Mouse (Mus musculus): ENCODE data around the gene Cdk2ap2. TPM values are rescaled to one million over a fixed set of nuclear protein-coding genes. Genes with fewer than 3 reads are reported as not detected.

Cdk2ap2 gene
- polyA plus RNA-seq (2012; rRNA removed) = 51.1 and 56.1 TPM in 2 replicates

DNA sequence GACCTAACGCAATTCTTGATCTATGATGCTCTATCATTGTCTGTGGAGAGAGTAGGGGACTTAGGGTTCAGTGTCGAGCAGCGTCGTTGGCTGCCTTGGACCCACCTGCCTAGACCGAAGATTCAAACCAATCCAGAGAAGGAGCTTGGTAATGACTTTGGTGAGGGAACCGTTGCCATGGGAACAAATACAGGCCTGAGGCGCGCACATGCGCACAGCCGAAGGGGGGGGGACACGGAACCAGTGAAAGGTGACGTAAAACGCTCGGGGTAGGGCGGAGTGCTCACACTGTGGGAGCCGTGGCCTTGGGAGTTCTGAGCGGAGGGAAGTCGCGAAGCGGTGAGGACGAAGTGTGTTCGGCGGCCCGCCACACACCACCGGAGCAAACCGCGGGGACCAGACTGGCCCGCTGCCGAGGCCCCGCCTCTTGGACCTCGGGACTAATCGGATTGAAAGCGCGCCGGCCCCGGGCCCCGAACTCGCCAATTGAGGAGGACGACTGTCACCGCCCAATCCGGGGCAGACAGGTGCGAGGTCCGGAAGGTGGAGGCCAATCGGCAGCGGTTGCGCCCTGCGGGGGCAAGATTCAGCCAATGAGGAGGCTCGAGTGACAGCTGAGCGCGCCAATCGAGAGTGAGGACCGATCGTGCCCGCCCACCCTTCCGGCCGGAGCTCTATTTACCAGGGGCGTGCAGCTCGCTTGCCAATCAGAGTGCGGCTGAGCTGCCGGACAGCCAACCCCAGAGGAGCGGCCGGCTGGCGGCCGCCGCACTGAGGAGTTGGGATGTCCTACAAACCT, at the start of gene Cdk2ap2:
Gene Cdk2ap2, plus strand, starts transcription at position 541 of the 799 bp plus-strand sequence.

GRCm38 (mm10) chr19:4059069-4059740, 37.8 kb upstream of the Cdk2ap2 start, which contains the start of gene Gstp3:
Gene Gstp3 (minus strand): TSS chr19:4059569.

GRCm38 (mm10) chr19:4081394-4081793, 15.6 kb upstream of the Cdk2ap2 start, which contains the start of gene Cabp2:
Gene Cabp2 (plus strand): TSS chr19:4081578.

GRCm38 (mm10) chr19:4099837-4100717, 3.1 kb downstream of the Cdk2ap2 start, which contains the start of gene Pitpnm1:
Gene Pitpnm1 (plus strand): TSS chr19:4099998.

GRCm38 (mm10) chr19:4125741-4126696, 29.0 kb downstream of the Cdk2ap2 start, which contains the start of gene Aip:
Gene Aip (minus strand): TSS chr19:4125858.

GRCm38 (mm10) chr19:4139446-4139845, 42.5 kb downstream of the Cdk2ap2 start, which contains the start of gene Gpr152:
Gene Gpr152 (plus strand): TSS chr19:4139787.

DNA sequence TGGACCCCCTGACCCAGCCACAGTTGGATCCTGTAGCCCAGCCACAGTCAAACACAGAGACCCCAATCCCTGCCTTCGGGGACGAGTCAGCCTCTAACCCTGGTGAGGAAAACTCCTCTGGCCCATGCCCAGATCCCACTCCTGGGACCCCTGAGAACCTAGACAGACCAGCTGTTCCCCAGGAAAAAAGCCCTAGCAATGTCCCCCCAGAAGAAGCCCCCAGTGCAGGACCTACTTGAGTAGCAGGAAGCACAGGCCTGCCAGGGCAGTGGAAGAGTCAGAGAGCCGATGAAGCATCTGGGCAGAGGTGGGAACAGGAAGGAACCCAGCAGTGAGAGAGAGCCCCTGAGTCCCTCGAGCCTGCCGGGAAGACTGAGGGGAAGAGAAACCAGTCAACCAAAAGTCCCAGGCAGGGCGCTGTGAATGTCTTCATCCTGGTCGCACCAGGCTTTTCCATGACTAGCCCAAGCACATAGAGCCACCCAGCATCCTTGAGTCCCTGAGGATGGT, 46.8 kb downstream of the Cdk2ap2 start, which contains the start of gene Cabp4:
Gene Cabp4, minus strand, starts transcription at position 275 of the 510 bp plus-strand sequence.

DNA sequence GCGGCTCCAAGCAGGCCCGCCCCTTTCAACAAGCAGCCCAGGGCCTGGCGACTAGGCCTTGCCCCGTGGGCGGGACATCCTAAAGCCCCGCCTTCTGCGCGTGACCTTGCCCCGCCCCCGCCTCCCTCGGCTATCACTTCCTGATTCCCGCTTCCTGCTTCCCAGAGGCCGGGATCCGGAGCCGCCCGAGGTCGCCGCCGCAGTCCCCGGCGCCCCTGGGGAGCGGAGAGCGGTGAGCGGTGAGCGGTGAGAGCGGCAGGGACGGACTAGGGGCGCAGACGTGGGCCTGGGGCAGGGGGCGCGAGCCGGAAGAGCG, 51.5 kb downstream of the Cdk2ap2 start, which contains the start of gene Coro1b:
Gene Coro1b, plus strand, starts transcription at position 129 of the 316 bp plus-strand sequence.

Other genes with a start within 250 kb of the Cdk2ap2 start
- gene Chka, start 245.4 kb upstream of the Cdk2ap2 start, polyA plus RNA-seq (2012; rRNA removed) = 83.3 and 86.1 TPM in 2 replicates
- gene Tcirg1, start 190.0 kb upstream of the Cdk2ap2 start, polyA plus RNA-seq (2012; rRNA removed) = 48.5 and 61.6 TPM in 2 replicates
- gene Ndufs8, start 184.4 kb upstream of the Cdk2ap2 start, polyA plus RNA-seq (2012; rRNA removed) = 173 and 186 TPM in 2 replicates
- 1.7 and 1.8 TPM in 2 replicates for gene Aldh3b1, start 167.4 kb upstream of the Cdk2ap2 start, polyA plus RNA-seq (2012; rRNA removed)
- gene Unc93b1, start 162.0 kb upstream of the Cdk2ap2 start, polyA plus RNA-seq (2012; rRNA removed) = 14.5 and 15.1 TPM in 2 replicates
- gene Aldh3b3, start 138.5 kb upstream of the Cdk2ap2 start, polyA plus RNA-seq (2012; rRNA removed) = 0.05 TPM in 1 of 2 replicates, not detected in the other
- 0.32 and 1.8 TPM in 2 replicates for gene Aldh3b2, start 124.9 kb upstream of the Cdk2ap2 start, polyA plus RNA-seq (2012; rRNA removed)
- 2.3 and 3.3 TPM in 2 replicates for gene Acy3, start 110.6 kb upstream of the Cdk2ap2 start, polyA plus RNA-seq (2012; rRNA removed)
- gene Tbx10, start 104.4 kb upstream of the Cdk2ap2 start, polyA plus RNA-seq (2012; rRNA removed) = 0.05 and 0.21 TPM in 2 replicates
- gene Nudt8, start 96.6 kb upstream of the Cdk2ap2 start, polyA plus RNA-seq (2012; rRNA removed) = 14.7 and 17.5 TPM in 2 replicates
- 9.0 and 9.6 TPM in 2 replicates for gene Gm49405, start 96.6 kb upstream of the Cdk2ap2 start, polyA plus RNA-seq (2012; rRNA removed)
- gene Doc2g, start 93.9 kb upstream of the Cdk2ap2 start, polyA plus RNA-seq (2012; rRNA removed) = 23.9 and 25.6 TPM in 2 replicates
- 172 and 187 TPM in 2 replicates for gene Ndufv1, start 84.4 kb upstream of the Cdk2ap2 start, polyA plus RNA-seq (2012; rRNA removed)
- 226 and 263 TPM in 2 replicates for gene Gstp1, start 59.2 kb upstream of the Cdk2ap2 start, polyA plus RNA-seq (2012; rRNA removed)
- gene Gstp2, start 51.2 kb upstream of the Cdk2ap2 start, polyA plus RNA-seq (2012; rRNA removed) = 1.2 and 5.2 TPM in 2 replicates
- 0.38 TPM in 1 of 2 replicates, not detected in the other for gene Gstp3, start 37.6 kb upstream of the Cdk2ap2 start, polyA plus RNA-seq (2012; rRNA removed)
- not detected in 2 replicates for gene Cabp2, start 15.6 kb upstream of the Cdk2ap2 start, polyA plus RNA-seq (2012; rRNA removed)
- gene Pitpnm1, start 2.8 kb downstream of the Cdk2ap2 start, polyA plus RNA-seq (2012; rRNA removed) = 112 and 116 TPM in 2 replicates
- 122 and 129 TPM in 2 replicates for gene Aip, start 28.7 kb downstream of the Cdk2ap2 start, polyA plus RNA-seq (2012; rRNA removed)
- gene Gpr152, start 42.6 kb downstream of the Cdk2ap2 start, polyA plus RNA-seq (2012; rRNA removed) = 0.05 and 0.06 TPM in 2 replicates
- gene Cabp4, start 46.9 kb downstream of the Cdk2ap2 start, polyA plus RNA-seq (2012; rRNA removed) = 0.03 and 0.05 TPM in 2 replicates
- gene Coro1b, start 51.4 kb downstream of the Cdk2ap2 start, polyA plus RNA-seq (2012; rRNA removed) = 245 and 266 TPM in 2 replicates
- gene Ptprcap, start 56.4 kb downstream of the Cdk2ap2 start, polyA plus RNA-seq (2012; rRNA removed) = 1.6 and 2.9 TPM in 2 replicates
- gene Rps6kb2, start 66.2 kb downstream of the Cdk2ap2 start, polyA plus RNA-seq (2012; rRNA removed) = 75.7 and 77.5 TPM in 2 replicates
- gene Carns1, start 78.3 kb downstream of the Cdk2ap2 start, polyA plus RNA-seq (2012; rRNA removed) = 3.6 and 4.1 TPM in 2 replicates
- 2.0 and 3.4 TPM in 2 replicates for gene Tbc1d10c, start 94.1 kb downstream of the Cdk2ap2 start, polyA plus RNA-seq (2012; rRNA removed)
- gene Ppp1ca, start 94.9 kb downstream of the Cdk2ap2 start, polyA plus RNA-seq (2012; rRNA removed) = 403 and 409 TPM in 2 replicates
- 39.4 and 40.6 TPM in 2 replicates for gene Rad9a, start 104.5 kb downstream of the Cdk2ap2 start, polyA plus RNA-seq (2012; rRNA removed)
- gene Clcf1, start 117.1 kb downstream of the Cdk2ap2 start, polyA plus RNA-seq (2012; rRNA removed) = 2.9 and 7.3 TPM in 2 replicates
- 1.2 TPM in 1 of 2 replicates, not detected in the other for gene AC109138.7, start 117.2 kb downstream of the Cdk2ap2 start, polyA plus RNA-seq (2012; rRNA removed)
- gene Pold4, start 134.7 kb downstream of the Cdk2ap2 start, polyA plus RNA-seq (2012; rRNA removed) = 28.6 and 30.9 TPM in 2 replicates
- 50.7 and 62.1 TPM in 2 replicates for gene Ssh3, start 172.0 kb downstream of the Cdk2ap2 start, polyA plus RNA-seq (2012; rRNA removed)
- gene Ankrd13d, start 186.0 kb downstream of the Cdk2ap2 start, polyA plus RNA-seq (2012; rRNA removed) = 43.2 and 50.9 TPM in 2 replicates
- gene Grk2, start 209.0 kb downstream of the Cdk2ap2 start, polyA plus RNA-seq (2012; rRNA removed) = 107 and 108 TPM in 2 replicates

Measured in central nervous system, embryonic 14 days (tissue).